Mouse (Mus musculus) heart, postnatal 0 days (tissue): ENCODE measurements at regions not wholly inside any gene's neighbourhood (a gene's known extent, or its start where the extent isn't known, plus 50 kb on each side); places are given as distances from the start of the nearest gene placed in this dataset.

Source experiments
- CTCF ChIP-seq: IDR thresholded peaks from 2 replicates; pipeline ENCODE4 v1.5.1; 2016; ENCODE audit warnings: antibody characterized with exemption, control low read depth, low read depth
- EP300 ChIP-seq: IDR thresholded peaks from 2 replicates; pipeline ENCODE4 v1.6.1; 2016; ENCODE audit warnings: antibody characterized with exemption, low read depth

DNA sequence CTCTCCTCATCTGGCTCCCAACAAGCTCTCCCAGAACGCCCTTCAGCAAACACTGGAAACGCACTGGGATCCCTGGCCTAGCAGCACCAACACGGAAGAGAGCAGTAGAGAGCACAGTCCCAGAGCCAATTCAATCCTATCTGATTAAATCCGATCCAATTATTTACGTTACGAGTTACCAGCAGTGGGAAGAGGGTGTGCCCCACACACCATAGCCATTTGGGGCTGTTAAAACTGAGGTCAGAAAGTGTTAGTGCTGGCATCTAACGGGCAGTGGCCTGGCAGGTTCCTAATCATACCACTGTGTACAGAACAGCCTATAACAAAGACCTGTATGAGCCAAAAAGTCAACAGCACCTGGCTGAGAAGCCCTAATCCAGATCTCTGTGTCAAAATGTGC lies 60.1 kb upstream of the Nfe2l3 start:
- TF ChIP-seq EP300: no peak
- no peak for TF ChIP-seq CTCF
